Mouse (Mus musculus) spleen, embryonic (tissue): ENCODE measurements around the gene 1700010I14Rik.

Experiments
- CTCF ChIA-PET: fragments of 350-600 bp; sonication (Branson Sonifier 250); formaldehyde crosslinking; loops from one replicate; lab custom pipeline; 2022; lab: Charles Lee

1700010I14Rik gene

DNA sequence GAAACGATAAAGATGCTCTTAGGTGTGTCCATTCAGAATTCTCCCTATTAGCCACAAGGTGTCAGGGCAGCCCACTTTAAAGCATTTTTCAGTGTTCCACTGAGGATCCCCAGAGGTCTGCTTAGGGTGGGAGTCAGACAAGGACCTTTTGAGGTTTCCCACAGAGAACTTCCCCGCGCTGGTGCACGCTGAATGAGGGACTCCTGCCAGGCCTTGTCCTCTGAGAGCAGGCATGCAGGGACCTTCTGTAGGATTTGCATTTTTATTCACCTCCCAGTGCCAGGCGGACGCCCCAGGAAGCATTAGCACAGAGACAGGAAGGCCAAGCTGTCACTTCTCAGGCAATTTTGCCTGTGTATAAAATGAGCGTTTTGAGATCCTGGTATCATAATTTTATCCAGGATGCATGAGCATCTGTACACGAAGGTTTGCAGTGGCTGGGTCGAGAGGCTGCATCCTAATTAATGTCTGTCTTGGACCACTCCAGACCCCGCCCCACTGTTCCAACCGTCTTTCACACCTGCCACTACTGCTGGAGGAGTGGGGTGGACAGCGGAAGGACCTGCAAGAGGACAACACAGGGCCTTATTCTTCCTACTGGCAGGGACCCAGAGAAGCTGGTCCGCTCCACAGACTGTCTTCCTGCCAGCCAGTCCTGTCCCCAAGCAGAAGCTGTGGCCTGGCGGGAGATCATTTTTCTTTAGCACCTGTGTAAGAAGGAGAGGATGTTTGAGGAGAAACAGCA is 35.2 kb downstream of the 1700010I14Rik start:
- CTCF ChIA-PET, result no interaction called here

DNA sequence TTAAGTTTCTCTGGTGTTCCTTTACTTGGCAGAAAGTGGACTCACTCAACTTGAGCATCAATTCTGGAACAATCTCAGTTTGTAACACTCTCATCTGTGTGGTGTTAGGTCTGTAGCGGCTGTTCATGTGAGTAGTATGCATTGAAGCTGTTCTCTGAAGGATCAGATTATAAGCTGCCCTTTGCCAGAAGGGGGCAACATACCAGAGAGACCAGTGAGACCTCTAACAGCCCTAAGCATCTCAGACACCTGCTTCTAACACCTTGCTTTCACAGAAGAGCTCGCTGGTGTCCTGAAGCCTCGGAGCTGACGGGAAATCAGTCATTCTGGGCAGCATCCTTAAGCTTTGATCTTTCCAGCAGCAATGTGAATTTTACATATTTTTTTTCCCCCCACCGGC is 42.0 kb downstream of the 1700010I14Rik start:
- CTCF ChIA-PET, result no interaction called here

DNA sequence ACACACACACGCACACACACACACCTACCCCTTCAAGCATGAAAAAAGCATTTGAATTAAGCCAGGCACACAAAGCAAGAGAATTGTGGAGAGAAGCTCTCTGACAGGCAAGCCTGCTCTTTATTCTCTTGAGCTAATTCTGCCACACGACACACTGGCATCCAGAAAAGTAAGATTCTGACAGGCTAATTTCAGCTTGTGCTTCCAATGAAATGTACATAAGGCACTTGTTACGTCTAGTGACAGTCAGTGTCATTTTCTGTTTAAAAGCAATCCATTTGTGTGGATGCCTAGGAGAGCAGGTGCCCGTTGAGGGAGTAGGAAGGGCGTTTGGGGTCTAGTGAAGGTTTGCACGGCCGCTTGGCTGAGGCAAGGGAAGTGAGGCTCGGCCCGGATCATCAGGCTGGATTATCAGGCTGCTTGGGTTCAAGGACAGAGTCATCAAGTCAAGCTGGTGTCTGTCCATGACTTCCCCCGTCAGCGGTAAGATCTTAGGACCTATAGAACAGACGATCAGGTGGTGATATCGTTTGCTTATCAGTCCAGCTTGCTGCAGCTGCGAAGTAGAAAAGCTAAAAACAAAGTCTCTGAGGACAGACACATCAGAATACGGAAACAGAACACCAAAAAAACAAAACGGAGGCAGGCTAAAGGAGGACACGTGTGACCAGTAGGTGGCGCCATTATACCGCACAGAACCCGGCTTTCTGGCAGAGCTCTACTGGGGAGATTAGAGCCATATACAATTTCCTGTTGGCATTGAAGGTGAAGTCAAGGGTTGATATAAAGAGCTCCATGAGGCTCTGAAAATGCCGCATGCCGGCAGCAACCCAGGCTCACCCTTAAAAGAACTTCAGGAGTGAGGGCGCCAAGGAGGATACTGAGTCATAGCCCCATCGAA is 43.4 kb downstream of the 1700010I14Rik start:
- CTCF ChIA-PET, result interaction anchor here (0.6 to 1.4 kb wide), 2 partner anchors 12 to 39 kb away, joined by 3 read pairs; no protein-coding TSS in a partner anchor

DNA sequence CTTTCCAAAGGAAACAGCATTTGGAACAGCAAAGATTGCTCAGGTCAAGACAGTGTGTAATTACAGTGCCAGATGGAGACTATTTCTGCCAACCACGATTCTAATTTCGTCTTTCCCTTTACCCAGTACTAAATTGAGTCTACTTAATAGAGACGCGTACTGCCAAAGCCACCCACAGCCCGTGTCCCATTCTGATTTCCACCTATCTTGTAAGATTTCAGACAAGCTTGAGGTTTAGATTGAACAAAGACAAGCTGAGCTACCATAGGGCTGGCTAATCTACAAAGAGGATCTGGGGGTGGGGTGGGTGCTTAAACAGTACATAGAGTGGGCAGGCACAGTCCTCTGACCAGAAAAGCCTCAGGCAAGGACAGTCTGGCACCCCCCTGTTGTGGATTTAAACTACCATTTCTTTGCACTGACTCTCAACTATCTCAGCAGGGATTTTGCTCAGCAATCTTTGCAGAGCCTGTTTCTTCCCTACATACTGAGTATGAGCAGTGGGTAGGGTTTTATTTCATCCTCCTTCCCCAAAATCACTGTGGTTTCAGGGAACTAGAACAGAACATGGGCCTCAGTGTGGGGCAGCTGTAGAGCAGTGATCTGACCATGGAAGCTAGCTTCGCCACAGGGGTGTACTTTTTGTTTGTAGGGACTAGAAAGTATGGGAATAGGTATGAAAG is 44.4 kb downstream of the 1700010I14Rik start:
- CTCF ChIA-PET, result interaction anchor here (1.4 kb wide), 1 partner anchor 11 kb away, joined by 3 read pairs; no protein-coding TSS in a partner anchor

DNA sequence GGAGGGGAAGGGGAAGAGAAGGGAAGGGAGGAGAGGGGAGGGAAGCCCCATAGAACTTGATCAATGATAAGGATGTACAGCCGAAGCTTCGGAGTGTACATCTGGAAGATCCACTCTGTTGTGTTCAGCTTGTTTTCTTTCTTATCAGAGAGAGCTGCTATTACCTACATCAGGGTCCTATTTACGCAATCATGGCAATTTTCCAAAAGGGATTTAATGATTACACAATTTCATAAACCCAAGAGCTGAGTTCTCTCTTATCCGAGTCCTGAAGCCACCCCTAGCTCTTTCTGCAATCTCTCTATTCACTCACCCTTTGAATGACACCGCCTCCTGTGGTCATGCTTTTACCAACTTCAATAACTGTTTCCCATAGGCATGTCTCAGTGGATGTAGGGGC is 45.4 kb downstream of the 1700010I14Rik start:
- CTCF ChIA-PET, result interaction anchor here (0.6 kb wide), 1 partner anchor 42 kb away, joined by 3 read pairs; no protein-coding TSS in a partner anchor

DNA sequence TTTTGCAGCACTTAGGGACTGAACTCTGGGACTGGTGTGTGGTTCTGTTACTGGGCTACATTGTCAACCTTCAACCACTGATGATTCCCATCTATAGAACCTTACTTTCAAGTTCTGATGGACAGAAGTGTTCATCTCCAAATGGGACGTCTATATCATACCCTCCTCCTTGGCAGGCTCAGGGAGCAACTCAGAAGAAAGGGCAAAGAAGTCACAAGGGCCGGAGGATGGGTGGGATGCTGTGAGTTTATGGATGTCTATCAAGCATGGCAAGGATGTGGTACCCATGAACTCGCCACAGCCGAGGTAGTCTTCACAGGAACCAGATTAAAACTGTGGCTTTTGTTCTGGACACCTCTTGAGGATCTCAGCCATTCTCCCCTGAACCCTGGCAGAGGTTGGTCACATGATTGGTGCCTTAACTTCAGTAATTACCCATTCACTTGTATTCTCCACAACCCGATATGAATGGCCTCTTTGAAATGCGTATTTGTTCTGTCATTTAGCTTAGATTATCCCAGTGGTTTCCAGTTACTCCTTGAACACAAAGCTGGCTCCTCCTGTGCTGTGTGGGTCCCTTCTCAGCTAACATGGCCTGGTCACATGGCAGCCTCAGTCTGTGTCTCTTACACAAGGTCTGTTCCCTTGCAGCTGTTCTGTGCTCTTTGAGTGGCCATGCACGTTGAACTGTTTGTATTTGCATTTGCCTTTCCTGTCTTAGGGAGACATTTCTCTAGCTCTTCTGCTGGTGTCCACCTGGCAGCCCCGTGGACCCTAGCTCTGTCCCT is 47.6 kb downstream of the 1700010I14Rik start:
- CTCF ChIA-PET, result no interaction called here

DNA sequence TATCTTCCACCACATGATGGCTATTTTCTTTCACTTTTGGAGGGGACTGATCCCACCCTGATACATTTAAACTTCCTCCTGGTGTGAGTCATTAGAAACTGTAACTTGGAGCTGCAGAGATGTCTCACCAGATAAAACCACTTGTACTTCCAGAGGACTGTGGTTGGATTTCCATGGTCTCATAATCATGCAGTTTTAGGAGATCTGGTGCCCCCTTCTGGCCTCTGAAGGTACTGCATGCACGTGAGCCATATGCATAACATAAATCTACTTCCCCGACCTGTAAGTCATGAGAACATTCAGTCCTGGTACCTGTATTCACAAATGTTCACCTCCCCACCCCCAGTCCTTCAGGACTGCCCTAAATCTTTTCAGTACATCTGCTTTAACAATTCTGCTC is 54.6 kb downstream of the 1700010I14Rik start:
- CTCF ChIA-PET, result interaction anchor here (1.1 kb wide), 1 partner anchor 11 kb away, joined by 3 read pairs; no protein-coding TSS in a partner anchor

DNA sequence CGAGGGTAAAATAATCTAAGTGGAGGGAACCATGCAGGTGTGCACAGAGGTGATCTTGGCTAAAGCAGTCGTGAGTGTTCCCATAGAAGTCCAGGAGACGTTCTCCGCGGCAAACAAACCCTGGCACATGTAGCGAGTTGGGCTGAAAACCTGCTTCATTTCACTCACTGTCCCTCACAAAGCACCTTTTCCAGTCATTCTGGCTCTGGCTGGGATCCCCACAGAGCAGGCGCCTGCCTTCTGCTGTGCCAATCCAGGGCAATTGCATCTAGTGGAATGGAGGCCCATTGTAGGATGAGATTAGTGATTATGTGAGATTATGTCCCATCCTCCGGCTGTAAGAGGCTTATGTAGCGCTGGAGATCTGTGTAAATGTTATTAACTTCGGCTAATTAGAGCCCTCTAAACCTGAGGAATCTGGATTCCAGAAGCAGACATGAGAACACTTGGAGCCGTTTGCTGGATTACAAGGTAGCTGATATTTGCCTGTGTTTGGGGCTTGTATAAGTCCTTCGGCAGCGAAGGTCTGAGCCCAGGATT is 64.4 kb downstream of the 1700010I14Rik start:
- CTCF ChIA-PET, result no interaction called here

DNA sequence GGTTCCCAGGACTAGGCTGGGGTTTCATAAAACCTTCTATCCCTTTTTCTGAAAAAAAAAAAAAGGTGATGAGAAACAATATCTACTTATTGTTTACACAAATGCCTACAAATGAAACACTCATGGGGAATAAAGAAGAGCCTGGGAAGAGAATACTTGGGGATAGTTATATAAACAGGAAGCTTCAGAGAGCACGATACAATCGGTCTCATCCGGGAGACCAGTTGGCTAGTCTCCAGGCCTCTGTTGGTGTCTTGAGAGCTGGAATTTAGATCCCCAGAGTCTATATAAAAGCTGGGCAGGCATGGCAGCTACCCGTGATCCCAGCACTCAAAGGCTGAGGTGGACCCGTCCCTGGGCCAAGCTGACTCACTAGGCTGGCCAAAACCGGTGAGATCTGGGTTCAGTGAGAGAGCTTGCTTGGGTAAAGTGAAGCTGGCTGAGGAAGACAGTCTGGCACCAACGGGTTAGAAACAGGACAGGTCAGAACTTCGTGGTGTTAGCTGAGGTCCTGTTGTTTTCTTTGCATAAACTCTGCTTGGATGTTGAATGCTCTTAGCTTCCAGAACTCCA is 71.3 kb downstream of the 1700010I14Rik start:
- CTCF ChIA-PET, result no interaction called here
